Mouse (Mus musculus) layer of hippocampus, adult 9-10 months (tissue): ENCODE measurements around the gene Mical1.

Source experiments
- DNase-seq: peaks from one replicate; pipeline ENCODE4 v3.0.0; 2022; ENCODE audit warnings: low spot score

The Mical1 gene

DNA sequence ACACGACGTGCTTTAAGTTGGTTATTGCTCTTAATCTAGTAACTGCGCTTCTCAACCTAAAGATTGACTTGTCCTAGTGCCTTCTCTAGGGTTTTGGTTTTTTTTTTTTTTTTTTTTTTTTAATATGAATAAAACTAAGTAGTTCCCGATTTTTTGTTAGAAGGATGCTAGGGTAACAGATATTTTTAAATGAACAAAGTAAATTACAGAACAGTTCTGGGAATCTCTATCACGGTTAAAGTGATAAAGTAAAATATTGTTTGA is 44.2 kb downstream of the Mical1 start:
- DNase-seq = no peak

DNA sequence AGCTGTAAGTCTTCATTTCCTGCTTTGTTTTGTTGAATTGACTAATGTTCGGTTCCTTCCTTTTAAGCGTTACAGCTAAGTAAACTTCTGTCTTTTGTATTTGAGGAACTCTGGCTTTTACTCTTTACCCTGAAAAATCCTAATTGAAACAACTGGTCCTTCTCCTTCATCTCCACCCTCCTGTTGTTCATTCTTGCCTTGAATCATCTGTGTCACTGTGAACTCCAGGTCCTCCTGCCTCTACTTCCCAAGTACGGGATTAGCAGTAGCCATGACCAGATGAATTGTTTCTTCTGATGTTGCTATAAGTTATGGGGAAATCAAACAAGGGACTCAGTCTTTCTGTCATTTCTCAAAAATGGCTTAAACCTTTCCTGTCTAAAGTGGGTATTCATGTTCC is 47.3 kb downstream of the Mical1 start:
- no peak for DNase-seq

DNA sequence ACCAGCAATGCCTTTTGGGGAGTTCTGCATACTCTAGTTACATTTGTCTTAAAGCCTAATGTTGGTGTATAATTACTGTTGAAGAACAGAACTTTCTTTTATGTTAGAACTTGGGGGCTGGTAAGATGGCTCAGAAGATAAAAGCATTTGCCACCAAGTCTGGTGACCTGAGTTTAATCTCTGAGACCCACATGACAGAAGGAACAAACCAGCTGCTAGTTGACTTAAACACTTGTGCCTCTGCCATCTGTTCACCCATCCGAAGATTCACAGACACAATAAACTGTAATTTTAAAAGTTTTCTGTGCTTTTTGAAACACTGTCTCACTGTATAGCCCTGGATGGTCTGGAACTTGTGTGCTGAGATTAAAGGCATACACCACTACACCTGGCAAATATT is 49.6 kb downstream of the Mical1 start:
- DNase-seq = no peak

DNA sequence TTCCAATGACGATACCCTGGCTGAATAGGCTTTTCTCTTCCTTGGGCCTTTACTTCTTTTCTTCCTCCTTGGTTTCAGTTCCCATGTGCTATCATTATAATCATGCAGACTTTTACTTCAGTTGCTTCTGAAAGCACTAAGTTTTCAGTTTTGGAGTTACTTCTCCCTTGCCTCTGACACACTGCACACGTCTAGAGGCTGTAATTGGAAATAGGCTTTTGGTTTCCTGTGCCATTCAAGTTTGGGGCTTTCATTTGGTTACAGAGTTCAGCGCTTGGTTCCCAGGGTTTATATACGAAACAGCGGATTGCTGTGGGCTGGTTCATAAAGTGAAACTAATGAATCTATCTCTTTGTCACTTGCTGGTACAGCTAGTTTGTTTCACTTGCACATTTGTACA is 53.9 kb downstream of the Mical1 start:
- DNase-seq = no peak

DNA sequence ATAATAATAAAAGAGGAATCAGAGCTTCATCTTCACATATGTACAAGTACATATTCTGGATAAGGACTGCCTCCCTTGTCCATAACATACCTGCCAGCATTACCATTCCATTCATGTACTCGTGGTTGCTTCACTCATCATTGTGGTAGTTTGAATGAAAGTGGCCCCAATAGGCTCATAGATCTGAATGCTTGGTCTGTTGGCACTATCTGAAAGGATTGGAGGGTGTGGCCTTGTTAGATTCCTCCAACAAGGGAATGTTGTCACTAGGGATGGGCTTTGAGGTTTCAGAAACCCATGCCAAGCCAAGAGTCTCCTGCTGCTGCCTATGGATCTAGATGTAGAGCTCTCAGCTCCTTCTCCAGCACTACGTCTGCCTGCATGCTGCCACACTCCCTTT is 59.9 kb downstream of the Mical1 start:
- DNase-seq = no peak
